Comparison of ENCODE assay signal across 9 mouse cellular contexts in the genomic region with DNA sequence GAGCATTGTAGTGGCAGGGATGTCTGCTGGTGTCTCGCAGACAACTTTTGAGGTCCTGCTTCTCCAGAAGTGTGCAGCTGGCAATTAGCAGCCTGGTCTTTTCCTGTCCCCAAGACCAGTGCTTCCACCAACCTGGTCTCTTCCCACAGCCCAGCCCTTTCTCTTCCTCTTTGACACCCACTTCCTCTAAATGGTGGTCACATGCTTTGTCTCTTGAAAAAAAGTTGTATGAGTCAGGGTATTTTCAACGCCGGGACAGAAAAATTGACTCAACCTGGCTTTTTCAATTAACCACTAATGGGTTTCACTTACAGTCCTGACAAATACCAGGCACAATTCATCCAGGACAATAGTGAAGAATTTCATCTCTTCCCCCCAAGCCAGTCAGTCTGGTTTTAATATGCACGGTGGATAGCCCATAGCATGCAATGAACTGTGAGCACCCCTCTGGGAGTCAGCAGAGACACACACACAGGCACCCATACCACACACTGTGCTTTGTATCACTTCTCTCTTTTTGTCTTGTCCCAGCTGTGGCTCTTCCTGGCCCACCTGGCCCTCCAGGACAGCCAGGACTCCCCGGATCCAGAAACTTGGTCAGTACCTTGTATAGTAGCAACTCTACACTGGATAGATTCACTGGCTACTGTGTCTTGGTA. TPM values are rescaled to one million over a fixed set of nuclear protein-coding genes. Genes with fewer than 3 reads are reported as not detected.
DNase-seq lines count a peak whose midpoint lies in the region; ATAC-seq and TF ChIP-seq lines count a peak whose summit lies in the region.
"Had no signal": no experiment of that assay in that cellular context is flagged by ENCODE, and none has a peak within 500 bp of the region (broad histone marks: within the 10 kb centered on the region; RNA-seq: fewer than 3 reads in every experiment).

No protein-coding gene starts in this region.

- WGBS in liver, embryonic 12.5 days (ENCODE audit: insufficient replicate concordance): 29% methylated on average over 5 of the region's 5 CpGs
- WGBS in small intestine, adult 2 months: 69% methylated on average over 5 of the region's 5 CpGs

- H3K4me2 ChIP-seq in liver, embryonic 12.5 days: no peak overlapping the region
- H3K4me2 ChIP-seq: hindbrain, embryonic 12.5 days had no signal

- peaks cover 2% of the 10 kb centered on the region; the same call in 1 of the 2 replicates for H3K36me3 ChIP-seq in liver, embryonic 12.5 days
- no peaks in the 10 kb centered on the region for H3K36me3 ChIP-seq in G1E (replicated peaks)
- H3K36me3 ChIP-seq in small intestine, adult 2 months (ENCODE audit: control insufficient read depth, insufficient read depth, low read length): no peaks in the 10 kb centered on the region
- H3K36me3 ChIP-seq: hindbrain, embryonic 12.5 days had no signal

- TF ChIP-seq POLR2A in small intestine, adult 2 months (IDR thresholded peaks at IDR 0.05; ENCODE audit: low read depth, low read length): no peak

- peaks cover 21% of the 10 kb centered on the region for H3K4me1 ChIP-seq in liver, embryonic 12.5 days
- no peaks in the 10 kb centered on the region for H3K4me1 ChIP-seq in G1E (ENCODE audit: insufficient read depth, low read depth, low read length)
- H3K4me1 ChIP-seq in small intestine, adult 2 months (ENCODE audit: control insufficient read depth, insufficient read depth, insufficient read length, low read length): peaks cover 4% of the 10 kb centered on the region; the same call in 1 of the 2 replicates

- TF ChIP-seq CTCF in G1E (IDR thresholded peaks at IDR 0.05; ENCODE audit: low read depth, low read length): no peak
- no peak for TF ChIP-seq CTCF in small intestine, adult 2 months (IDR thresholded peaks at IDR 0.05; ENCODE audit: extremely low read depth, insufficient read length, insufficient replicate concordance, low read depth, low read length)

- H3K4me3 ChIP-seq in liver, embryonic 12.5 days: no peak overlapping the region
- no peak overlapping the region for H3K4me3 ChIP-seq in G1E (ENCODE audit: low read depth, low read length)
- H3K4me3 ChIP-seq in small intestine, adult 2 months (ENCODE audit: low read depth, low read length): no peak overlapping the region
- H3K4me3 ChIP-seq: hindbrain, embryonic 12.5 days had no signal

- no peak overlapping the region for H3K27ac ChIP-seq in liver, embryonic 12.5 days
- peak overlapping the region; percentile 75 for H3K27ac ChIP-seq in small intestine, adult 2 months (ENCODE audit: insufficient read depth, low read depth, low read length)
- H3K27ac ChIP-seq: hindbrain, embryonic 12.5 days had no signal

- peak; percentile 30; the same call in 1 of the 2 replicates for ATAC-seq in liver, embryonic 12.5 days
- peak; percentile 70 for ATAC-seq in G1E (ENCODE audit: extremely low read depth, insufficient number of reproducible peaks, low FRiP score, poor library complexity, severe bottlenecking)
- peak; percentile 94 for ATAC-seq in granulocyte monocyte progenitor cell, adult 5-6 weeks (replicated peaks; ENCODE audit: poor library complexity, severe bottlenecking)

- H3K9me3 ChIP-seq in liver, embryonic 12.5 days (replicated peaks): peaks cover 9% of the 10 kb centered on the region
- peaks cover 15% of the 10 kb centered on the region for H3K9me3 ChIP-seq in G1E (replicated peaks)

- DNase-seq in liver (no peak), G1E (ENCODE audit: low spot score) (no peak)
- no peak for DNase-seq in adrenal gland, postnatal 4 days (ENCODE audit: low spot score in 2 of 2)
- no peak for DNase-seq in kidney, adult 18-20 months
- DNase-seq in layer of hippocampus, adult 11-12 months (ENCODE audit: low spot score): no peak

- no peaks in the 10 kb centered on the region for H3K27me3 ChIP-seq in liver, embryonic 12.5 days (replicated peaks)
- H3K27me3 ChIP-seq in G1E (ENCODE audit: insufficient read depth, low read length): no peaks in the 10 kb centered on the region
- H3K27me3 ChIP-seq in small intestine, adult 2 months (ENCODE audit: control insufficient read depth, insufficient read depth, low read length): no peaks in the 10 kb centered on the region
- H3K27me3 ChIP-seq: hindbrain, embryonic 12.5 days had no signal

- no peak overlapping the region for H3K9ac ChIP-seq in liver, embryonic 12.5 days
- H3K9ac ChIP-seq: hindbrain, embryonic 12.5 days had no signal

RNA-seq across cellular contexts. Expression of a gene that starts 49.6 kb away (rescaled TPM):
- polyA plus RNA-seq in liver, embryonic 12.5 days (2016; fragmentation: Nextera tagmentation; extraction: Ambion mirVana): 10.5 and 11.5 TPM in 2 replicates
- 26.6 and 27.5 TPM in 2 replicates for total RNA-seq in G1E (2014; fragmentation: Nextera tagmentation)
- 62.7 and 65.1 TPM in 2 replicates for total RNA-seq in G1E (2017)
- 1.7 TPM in 2 replicates for polyA plus RNA-seq in G1E (2012)
- 14.0 and 18.4 TPM in 2 replicates for total RNA-seq in granulocyte monocyte progenitor cell, adult 5-6 weeks (2014; fragmentation: Nextera tagmentation)
- 19.1 and 21.8 TPM in 2 replicates for total RNA-seq in granulocyte monocyte progenitor cell, adult 5-6 weeks (2017)
- polyA plus RNA-seq in small intestine, adult 2 months (2012; rRNA removed): 0.84 and 1.7 TPM in 2 replicates
- 10 to 100 TPM; 38.0 to 44.0 TPM for total RNA-seq in adrenal gland, postnatal 4 days (2021)

Comparison
In these comparisons a context has a peak if more than half of its experiments do, and no peak if none do; other contexts are left out.
1. ATAC-seq: peak in every context shown above with its lines; median percentile 94 in granulocyte monocyte progenitor cell, adult 5-6 weeks; 70 in G1E; 30 in liver, embryonic 12.5 days.